Mouse (Mus musculus) cortical plate, adult 2 months (tissue): Measurements from ENCODE around the gene Mical2.

ENCODE experiments used
- CTCF ChIP-seq: fragments of 200-500 bp; IDR thresholded peaks from 2 replicates; pipeline ENCODE4 v1.5.1; 2011; ENCODE audit warnings: mild to moderate bottlenecking, control low read depth, low read length; ENCODE audit not compliant: insufficient read depth; ENCODE audit errors: extremely low read depth
- POLR2A ChIP-seq: fragments of 200-500 bp; IDR thresholded peaks from 2 replicates; pipeline ENCODE4 v1.6.1; 2011; ENCODE audit warnings: mild to moderate bottlenecking, low read length, control low read depth; ENCODE audit not compliant: insufficient read depth; ENCODE audit errors: extremely low read depth

GRCm38 (mm10) chr7:112369977-112370376 lies 144.3 kb downstream of the Mical2 start:
- TF ChIP-seq POLR2A (no peak), CTCF (no peak)
